Mouse (Mus musculus) midbrain, embryonic 13.5 days (tissue): ENCODE data around the gene Grm2. TPM values are rescaled to one million over a fixed set of nuclear protein-coding genes. Genes with fewer than 3 reads are reported as not detected.

ENCODE experiments used
- ATAC-seq: fragments of 200-750 bp; cut with Nextera tagmentation; 2 replicates; pipeline ENCODE4 v1.8.0; 2017; ENCODE audit warnings: mild to moderate bottlenecking, moderate TSS enrichment, moderate library complexity
- H3K27ac ChIP-seq: fragments of 300-500 bp; sonication (generic); 2 replicates; pipeline ENCODE4 v1.5.1; 2015; ENCODE audit warnings: inconsistent platforms, mild to moderate bottlenecking, moderate library complexity
- H3K27me3 ChIP-seq: fragments of 300-500 bp; sonication (generic); 2 replicates; pipeline ENCODE4 v1.6.1; 2015; ENCODE audit warnings: mild to moderate bottlenecking, inconsistent platforms
- H3K36me3 ChIP-seq: fragments of 300-500 bp; sonication (generic); 2 replicates; pipeline ENCODE4 v1.6.1; 2015; ENCODE audit warnings: mild to moderate bottlenecking, inconsistent platforms
- H3K4me1 ChIP-seq: fragments of 300-500 bp; sonication (generic); replicated peaks from 2 replicates; pipeline ENCODE4 v1.6.1; 2015; ENCODE audit warnings: inconsistent platforms
- H3K4me2 ChIP-seq: fragments of 300-500 bp; sonication (generic); replicated peaks from 2 replicates; pipeline ENCODE4 v1.6.1; 2015; ENCODE audit warnings: moderate library complexity, mild to moderate bottlenecking, inconsistent platforms
- H3K4me3 ChIP-seq: fragments of 300-500 bp; sonication (generic); replicated peaks from 2 replicates; pipeline ENCODE4 v1.5.1; 2015; ENCODE audit warnings: mild to moderate bottlenecking, inconsistent platforms
- H3K9ac ChIP-seq: fragments of 300-500 bp; sonication (generic); replicated peaks from 2 replicates; pipeline ENCODE4 v1.6.1; 2015; ENCODE audit warnings: mild to moderate bottlenecking, inconsistent platforms
- H3K9me3 ChIP-seq: fragments of 300-500 bp; sonication (generic); 2 replicates; pipeline ENCODE4 v1.6.1; 2016; ENCODE audit warnings: mild to moderate bottlenecking, inconsistent platforms
- WGBS: fragments of 180-500 bp; shearing (Covaris S2); methylation state at CpG from one replicate; pipeline ENCODE4 v1.1.7; 2015; 5-methylcytosine and 5-hydroxymethylcytosine counted together
- polyA plus RNA-seq: library from polyadenylated mRNA; unstranded; fragments of >200 nt; fragmentation: Nextera tagmentation; extraction: Ambion mirVana; gene quantifications from 2 replicates; pipeline ENCODE4 v1.2.1, GENCODE M21; 2015

The Grm2 gene
- polyA plus RNA-seq, 1 experiment from 2014 or later, result 7.7 TPM

DNA sequence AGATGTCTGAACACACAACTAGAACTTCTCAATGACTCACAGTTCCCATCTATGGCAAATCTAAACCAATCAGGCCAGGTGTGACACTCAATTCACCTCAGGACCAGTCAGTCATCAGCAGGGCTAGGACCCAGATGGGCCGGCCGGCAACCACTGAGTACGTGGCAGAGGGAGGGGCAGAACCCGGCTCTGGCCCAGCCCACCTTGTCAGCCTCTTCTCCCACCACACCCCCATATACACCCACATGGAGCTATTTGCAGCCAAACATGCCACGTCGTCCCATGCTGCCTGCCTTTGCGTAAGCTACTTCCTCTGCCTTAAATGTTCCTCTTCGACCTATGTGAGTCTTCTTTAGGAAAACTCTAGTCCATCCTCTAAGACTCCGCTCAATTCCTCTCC is 20.1 kb upstream of the Grm2 start:
- Histone ChIP-seq H3K4me2 (no peak overlapping the region), H3K36me3 (peaks cover 30% of the 10 kb centered on the region), H3K27me3 (no peaks in the 10 kb centered on the region), H3K4me3 (no peak overlapping the region), H3K27ac (no peak overlapping the region), H3K9me3 (no peaks in the 10 kb centered on the region), H3K4me1 (no peaks in the 10 kb centered on the region), H3K9ac (no peak overlapping the region)
- WGBS, result 83% methylated on average over 9 of the region's 9 CpGs
- ATAC-seq, result peak; percentile 55; the same call in 1 of the 2 replicates

DNA sequence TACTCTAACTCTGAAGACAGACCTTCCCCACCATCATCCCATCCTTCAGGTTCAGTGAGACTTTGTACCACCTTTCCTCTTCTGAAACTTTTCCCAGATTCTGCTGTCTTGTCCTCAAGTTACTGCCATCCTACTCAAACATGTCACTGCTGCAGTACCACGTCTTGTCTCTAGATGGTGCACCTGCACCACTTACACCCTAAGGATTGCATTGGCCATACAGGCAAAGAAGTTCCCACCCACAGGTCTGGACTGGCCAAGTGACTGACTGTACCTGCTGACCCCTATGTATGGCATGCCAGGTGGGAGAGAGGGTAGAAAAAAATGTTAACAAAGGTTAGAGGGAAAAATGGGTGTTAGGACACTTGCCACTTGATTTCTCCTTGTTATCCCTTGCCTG is 19.6 kb upstream of the Grm2 start:
- H3K4me3 ChIP-seq, result no peak overlapping the region
- peak; percentile 83 for ATAC-seq
- no peak overlapping the region for H3K4me2 ChIP-seq
- no peak overlapping the region for H3K9ac ChIP-seq
- H3K9me3 ChIP-seq, result no peaks in the 10 kb centered on the region
- H3K27ac ChIP-seq, result no peak overlapping the region
- no peaks in the 10 kb centered on the region for H3K4me1 ChIP-seq
- H3K27me3 ChIP-seq, result no peaks in the 10 kb centered on the region
- WGBS, result 0% methylated on average over 1 of the region's 1 CpGs
- H3K36me3 ChIP-seq, result peaks cover 28% of the 10 kb centered on the region

DNA sequence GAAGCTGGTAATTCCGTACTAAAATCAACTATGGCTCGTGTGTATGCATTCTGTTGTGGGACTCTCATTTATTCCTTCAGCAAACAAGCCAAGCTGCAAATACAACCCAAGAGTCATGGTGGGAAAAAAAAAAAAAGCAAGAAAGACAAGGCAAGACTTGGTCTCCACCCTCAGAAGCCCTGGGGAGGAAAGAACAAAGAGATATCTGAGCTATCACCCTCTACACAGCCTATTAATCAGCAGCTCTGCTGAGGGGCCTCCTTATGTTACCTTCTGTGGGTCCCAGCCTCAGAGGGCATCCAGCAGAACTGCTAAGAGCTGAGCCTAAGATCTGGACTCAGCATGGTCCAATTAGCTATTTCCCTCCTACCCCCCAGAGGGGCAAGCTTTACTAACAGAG is 18.0 kb upstream of the Grm2 start:
- WGBS, result 86% methylated on average over 2 of the region's 2 CpGs
- H3K9ac ChIP-seq, result no peak overlapping the region
- no peak overlapping the region for H3K4me3 ChIP-seq
- no peak overlapping the region for H3K4me2 ChIP-seq
- H3K4me1 ChIP-seq, result no peaks in the 10 kb centered on the region
- no peaks in the 10 kb centered on the region for H3K9me3 ChIP-seq
- no peak overlapping the region for H3K27ac ChIP-seq
- peaks cover 27% of the 10 kb centered on the region for H3K36me3 ChIP-seq
- H3K27me3 ChIP-seq, result no peaks in the 10 kb centered on the region
- no peak for ATAC-seq

DNA sequence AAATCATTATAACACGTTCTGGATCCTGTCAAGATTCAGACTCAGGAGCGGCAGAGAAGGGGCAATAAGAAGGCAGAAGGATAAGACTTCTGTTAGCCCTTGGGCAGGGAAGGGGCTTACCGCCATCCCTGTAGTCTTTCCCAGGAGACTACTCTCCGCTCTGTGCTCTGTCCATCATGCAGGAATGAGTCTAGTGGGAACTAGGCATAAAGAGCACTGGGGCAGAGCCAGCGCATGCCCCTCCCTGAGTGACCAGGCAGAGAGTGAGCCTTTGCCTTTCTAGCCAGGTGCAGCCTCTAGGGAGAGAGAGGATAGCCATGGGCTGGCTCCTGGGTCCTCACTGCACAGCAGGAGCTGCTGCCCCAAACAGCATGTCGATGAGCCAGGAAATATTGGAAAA is 9.0 kb upstream of the Grm2 start:
- H3K27ac ChIP-seq, result peak overlapping the region; percentile 91
- H3K4me2 ChIP-seq, result no peak overlapping the region; the same call in 1 of the 2 replicates
- H3K9me3 ChIP-seq, result no peaks in the 10 kb centered on the region
- H3K27me3 ChIP-seq, result no peaks in the 10 kb centered on the region
- no peak overlapping the region for H3K4me3 ChIP-seq
- WGBS, result 53% methylated on average over 6 of the region's 6 CpGs
- no peak overlapping the region for H3K9ac ChIP-seq
- H3K36me3 ChIP-seq, result peaks cover 41% of the 10 kb centered on the region
- peaks cover 33% of the 10 kb centered on the region for H3K4me1 ChIP-seq
- peak; percentile 55 for ATAC-seq

DNA sequence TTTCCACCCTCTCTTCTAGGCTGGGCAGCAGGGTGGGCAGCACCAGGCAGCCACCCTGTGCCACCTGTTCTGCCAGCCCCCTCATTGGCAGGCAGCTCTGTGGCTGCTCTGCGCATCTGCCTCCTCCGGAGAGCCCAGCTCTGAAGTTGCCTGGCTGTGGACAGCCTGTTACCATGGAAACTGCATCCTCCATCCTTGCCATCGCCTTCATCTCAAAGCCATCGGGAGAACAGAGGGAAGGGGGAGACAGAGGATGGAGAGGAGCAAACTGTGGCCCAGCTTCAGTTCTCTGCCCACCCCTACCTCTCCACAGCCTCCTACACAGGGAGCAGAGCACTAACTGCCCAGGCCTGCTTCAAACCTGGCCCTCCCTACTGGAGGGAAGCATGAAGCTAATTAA is 8.6 kb upstream of the Grm2 start:
- Histone ChIP-seq H3K9ac (no peak overlapping the region), H3K27ac (peak overlapping the region; percentile 91), H3K4me3 (no peak overlapping the region), H3K27me3 (no peaks in the 10 kb centered on the region), H3K36me3 (peaks cover 43% of the 10 kb centered on the region), H3K4me2 (no peak overlapping the region), H3K4me1 (peaks cover 35% of the 10 kb centered on the region), H3K9me3 (no peaks in the 10 kb centered on the region)
- whole genome bisulfite sequencing, result 15% methylated on average over 4 of the region's 4 CpGs
- peak; percentile 91 for ATAC-seq

DNA sequence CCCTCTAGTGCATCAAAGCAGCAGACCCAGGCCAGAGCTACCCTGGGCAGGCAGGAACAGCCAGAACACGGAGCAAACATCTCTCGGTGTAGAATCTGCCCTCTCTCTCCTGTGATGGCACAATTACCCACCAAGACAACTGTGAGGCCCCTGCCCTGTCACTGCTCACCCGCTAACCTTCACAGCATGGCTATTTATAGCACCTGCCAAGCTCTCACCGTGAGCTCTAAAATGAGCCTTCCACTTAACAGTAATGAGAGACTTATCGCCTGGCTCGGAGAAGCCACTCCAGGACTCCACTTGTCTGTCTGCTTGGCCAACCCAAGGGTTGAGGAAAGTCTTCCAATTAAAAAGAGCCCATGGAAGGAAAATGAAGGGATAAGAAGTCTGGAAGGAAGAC is 7.3 kb upstream of the Grm2 start:
- no peak for ATAC-seq
- no peak overlapping the region for H3K9ac ChIP-seq
- no peak overlapping the region for H3K27ac ChIP-seq
- H3K4me2 ChIP-seq, result no peak overlapping the region
- 87% methylated on average over 6 of the region's 6 CpGs for WGBS
- H3K36me3 ChIP-seq, result peaks cover 40% of the 10 kb centered on the region
- H3K27me3 ChIP-seq, result no peaks in the 10 kb centered on the region
- H3K4me3 ChIP-seq, result no peak overlapping the region
- H3K4me1 ChIP-seq, result peaks cover 40% of the 10 kb centered on the region
- H3K9me3 ChIP-seq, result no peaks in the 10 kb centered on the region

DNA sequence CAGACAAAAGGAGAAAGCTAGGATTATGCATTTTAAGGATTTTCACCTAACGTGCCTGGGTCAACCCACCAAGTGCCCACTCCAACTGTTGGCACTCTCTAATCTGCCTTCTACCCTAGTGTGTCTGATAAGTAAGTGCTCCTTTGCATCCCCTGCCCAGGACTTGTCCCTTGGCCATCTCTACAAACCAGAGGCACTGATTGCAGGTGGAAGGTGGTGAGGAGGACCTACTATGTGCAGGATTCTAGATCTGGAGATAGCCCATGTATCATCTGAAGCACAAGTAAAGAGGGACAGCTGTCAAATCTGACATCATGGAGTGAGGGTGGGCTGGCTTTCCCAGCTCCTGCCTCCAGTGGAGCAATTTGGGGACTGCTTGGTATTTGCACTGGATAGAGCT is 4.1 kb upstream of the Grm2 start:
- H3K4me1 ChIP-seq, result peaks cover 49% of the 10 kb centered on the region
- peaks cover 5% of the 10 kb centered on the region for H3K27me3 ChIP-seq
- no peaks in the 10 kb centered on the region for H3K9me3 ChIP-seq
- no peak overlapping the region for H3K4me2 ChIP-seq
- H3K27ac ChIP-seq, result no peak overlapping the region
- H3K4me3 ChIP-seq, result no peak overlapping the region
- 45% methylated on average over 1 of the region's 1 CpGs for WGBS
- no peak overlapping the region for H3K9ac ChIP-seq
- no peak for ATAC-seq
- H3K36me3 ChIP-seq, result peaks cover 40% of the 10 kb centered on the region

DNA sequence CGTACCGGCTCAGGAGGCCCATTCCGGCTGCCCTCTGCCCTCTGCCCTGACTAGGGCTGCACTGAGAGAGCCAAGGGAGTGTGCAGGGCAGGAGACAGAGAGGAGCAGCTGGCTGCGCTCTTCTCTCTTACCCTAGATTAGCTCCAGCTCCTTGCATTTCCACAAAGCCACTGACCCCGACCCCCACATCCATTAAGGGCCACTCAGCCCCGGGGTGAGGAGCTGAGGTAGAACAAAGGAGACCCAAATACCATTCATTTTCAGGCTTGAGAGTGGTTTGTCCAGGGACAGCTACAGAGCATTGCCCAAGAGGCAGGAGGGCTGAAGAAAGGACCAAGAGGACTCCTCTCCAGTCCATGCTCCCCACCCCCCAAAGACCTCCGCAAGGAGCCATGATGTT is 3.6 kb upstream of the Grm2 start:
- peaks cover 40% of the 10 kb centered on the region for H3K36me3 ChIP-seq
- H3K27me3 ChIP-seq, result peaks cover 10% of the 10 kb centered on the region
- H3K4me1 ChIP-seq, result peaks cover 47% of the 10 kb centered on the region
- no peak overlapping the region for H3K4me2 ChIP-seq
- H3K4me3 ChIP-seq, result no peak overlapping the region
- H3K27ac ChIP-seq, result no peak overlapping the region
- WGBS, result 20% methylated on average over 7 of the region's 7 CpGs
- no peak overlapping the region for H3K9ac ChIP-seq
- H3K9me3 ChIP-seq, result no peaks in the 10 kb centered on the region
- no peak for ATAC-seq

DNA sequence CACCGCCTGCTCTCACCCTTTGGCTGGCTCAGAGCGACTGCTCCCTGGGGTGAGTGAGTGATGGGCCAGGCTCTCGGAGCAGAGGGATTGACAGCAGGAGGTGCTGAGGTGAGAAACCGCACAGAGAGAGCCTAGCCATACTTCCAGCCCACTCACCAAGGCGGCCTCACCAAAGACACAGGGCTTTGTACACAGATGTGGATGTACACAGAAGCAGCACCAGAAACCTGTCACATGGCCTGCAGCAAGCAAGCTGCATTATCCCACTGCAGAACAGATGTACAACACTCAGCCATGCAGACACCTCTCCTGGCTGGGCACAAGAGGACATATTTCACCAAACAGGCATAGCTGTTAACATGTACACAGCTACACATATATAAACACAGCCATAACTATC is 1.7 kb upstream of the Grm2 start:
- peaks cover 37% of the 10 kb centered on the region for H3K36me3 ChIP-seq
- H3K27me3 ChIP-seq, result peaks cover 17% of the 10 kb centered on the region
- H3K4me2 ChIP-seq, result no peak overlapping the region
- H3K9me3 ChIP-seq, result no peaks in the 10 kb centered on the region
- no peak overlapping the region for H3K9ac ChIP-seq
- H3K27ac ChIP-seq, result peak overlapping the region; percentile 14; the same call in 1 of the 2 replicates
- no peak for ATAC-seq
- H3K4me1 ChIP-seq, result peaks cover 43% of the 10 kb centered on the region
- WGBS, result 39% methylated on average over 5 of the region's 5 CpGs
- H3K4me3 ChIP-seq, result no peak overlapping the region

DNA sequence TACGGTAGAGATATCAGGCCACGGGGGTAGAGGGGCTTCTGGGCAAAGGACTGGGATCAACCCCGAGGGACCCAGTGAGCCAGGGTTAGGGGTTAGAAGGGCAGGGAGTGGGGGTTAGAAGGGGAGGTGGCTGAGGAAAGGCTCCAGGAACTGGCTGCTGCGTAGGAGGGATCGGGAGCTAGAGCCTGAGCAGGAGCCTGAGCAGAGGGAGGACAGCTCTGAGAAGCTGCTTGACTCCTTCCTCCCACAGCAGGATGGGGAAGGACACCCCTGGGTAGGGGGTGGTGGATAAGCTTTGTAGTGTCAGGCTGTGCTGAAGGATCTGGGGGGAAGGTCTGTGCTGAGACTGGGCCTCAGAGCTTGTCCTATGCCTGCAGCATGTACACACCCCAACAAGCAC is 938 bp upstream of the Grm2 start:
- Histone ChIP-seq H3K27me3 (peaks cover 17% of the 10 kb centered on the region), H3K9me3 (no peaks in the 10 kb centered on the region), H3K4me3 (no peak overlapping the region), H3K27ac (peak overlapping the region; percentile 35; the same call in 1 of the 2 replicates), H3K36me3 (peaks cover 29% of the 10 kb centered on the region), H3K4me2 (no peak overlapping the region), H3K4me1 (peaks cover 43% of the 10 kb centered on the region), H3K9ac (0 out of 2 replicates have a peak overlapping the region, but pooled peaks have one; percentile 51)
- ATAC-seq, result peak; percentile 9; the same call in 1 of the 2 replicates
- WGBS, result 22% methylated on average over 5 of the region's 5 CpGs

DNA sequence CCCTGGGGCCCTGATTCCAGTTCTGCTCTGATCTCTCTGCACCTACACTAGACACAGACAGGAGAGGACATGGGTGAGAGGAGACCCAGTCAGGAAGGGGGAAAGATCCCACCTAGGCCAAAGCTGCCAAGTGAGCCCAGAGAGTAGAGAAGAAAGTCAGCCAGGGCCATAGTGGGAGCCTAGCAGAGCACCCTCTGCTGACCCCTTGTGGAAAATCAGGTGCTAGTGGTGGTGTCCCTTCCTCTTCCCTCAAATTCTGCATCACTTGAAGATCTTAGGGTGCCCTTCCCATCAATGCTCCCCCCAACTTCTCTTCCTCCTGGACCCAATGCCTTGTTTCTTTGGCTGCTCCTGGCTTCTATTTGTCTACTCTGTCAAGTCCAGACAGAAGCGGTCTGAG is 3.2 kb downstream of the Grm2 start:
- Histone ChIP-seq H3K4me3 (no peak overlapping the region), H3K4me2 (no peak overlapping the region; the same call in 1 of the 2 replicates), H3K27me3 (peaks cover 17% of the 10 kb centered on the region), H3K36me3 (0 out of 2 replicates have a peak, but pooled peaks cover 9% of the 10 kb centered on the region), H3K27ac (no peak overlapping the region), H3K4me1 (peaks cover 32% of the 10 kb centered on the region), H3K9me3 (no peaks in the 10 kb centered on the region), H3K9ac (no peak overlapping the region)
- 86% methylated on average over 1 of the region's 1 CpGs for WGBS
- no peak for ATAC-seq

DNA sequence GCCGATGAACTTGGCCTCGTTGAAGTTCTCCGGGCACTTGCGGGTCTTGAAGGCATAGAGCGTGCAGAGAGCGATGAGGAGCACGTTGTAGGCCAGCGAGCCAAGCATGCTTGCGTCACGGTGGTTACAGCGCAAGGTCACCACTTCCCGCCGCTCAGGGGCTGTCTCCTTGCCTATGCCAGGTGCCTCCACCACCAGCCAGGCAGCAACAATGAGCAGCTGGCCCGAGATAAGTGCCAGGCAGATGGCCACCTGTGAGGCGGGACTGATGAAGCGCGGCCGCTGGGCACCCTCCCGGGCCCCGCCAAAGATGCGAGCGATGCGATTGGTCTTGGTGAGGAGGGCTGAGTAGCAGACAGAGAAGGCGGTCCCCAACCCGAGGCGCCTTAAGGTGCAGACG is 8.7 kb downstream of the Grm2 start:
- H3K36me3 ChIP-seq, result 0 out of 2 replicates have a peak, but pooled peaks cover 9% of the 10 kb centered on the region
- no peak overlapping the region for H3K4me2 ChIP-seq
- no peak overlapping the region for H3K4me3 ChIP-seq
- no peak for ATAC-seq
- H3K9me3 ChIP-seq, result no peaks in the 10 kb centered on the region
- H3K9ac ChIP-seq, result no peak overlapping the region
- H3K27ac ChIP-seq, result no peak overlapping the region
- no peaks in the 10 kb centered on the region for H3K4me1 ChIP-seq
- H3K27me3 ChIP-seq, result no peaks in the 10 kb centered on the region
- 76% methylated on average over 27 of the region's 27 CpGs for WGBS

DNA sequence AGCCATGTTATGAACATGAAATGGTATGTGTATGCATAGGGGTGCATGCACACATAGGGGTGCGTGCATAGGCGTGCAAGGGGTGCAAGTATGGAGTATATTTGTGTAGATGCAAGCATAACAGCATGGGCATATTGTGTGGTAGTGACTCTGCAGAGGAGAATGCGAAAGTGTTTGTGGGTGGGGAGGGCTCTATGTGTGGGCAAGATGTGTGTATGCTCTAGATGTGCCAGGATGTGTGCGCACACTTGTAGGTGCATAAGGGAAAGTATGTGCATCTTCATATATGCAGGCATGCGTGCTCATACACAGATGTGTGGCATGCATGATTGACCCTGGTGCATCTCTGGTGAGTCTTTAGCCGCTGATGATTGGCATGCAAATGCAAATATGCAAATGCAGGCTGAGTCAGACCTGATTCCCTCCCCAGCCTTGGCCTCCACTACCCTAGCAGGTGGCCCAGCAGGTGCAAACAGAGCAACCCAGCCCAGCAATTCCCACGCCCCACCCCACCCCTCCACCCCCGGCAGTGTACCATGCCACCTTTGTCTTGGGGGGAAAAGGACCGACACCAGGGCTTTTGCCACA is 10.1 kb downstream of the Grm2 start:
- 81% methylated on average over 9 of the region's 9 CpGs for WGBS
- H3K27me3 ChIP-seq, result no peaks in the 10 kb centered on the region
- ATAC-seq, result no peak
- no peaks in the 10 kb centered on the region for H3K4me1 ChIP-seq
- H3K4me3 ChIP-seq, result no peak overlapping the region
- no peak overlapping the region for H3K9ac ChIP-seq
- no peak overlapping the region for H3K4me2 ChIP-seq
- 0 out of 2 replicates have a peak, but pooled peaks cover 8% of the 10 kb centered on the region for H3K36me3 ChIP-seq
- no peaks in the 10 kb centered on the region for H3K9me3 ChIP-seq
- no peak overlapping the region for H3K27ac ChIP-seq
